Mouse (Mus musculus) bone marrow macrophage, adult 2 months (primary cell): ENCODE results near the gene Arsa.

Experiments used
- CTCF ChIP-seq: IDR thresholded peaks from 2 replicates; pipeline ENCODE4 v1.5.1; 2012; ENCODE audit warnings: low read depth, mild to moderate bottlenecking, low read length, moderate library complexity
- POLR2A ChIP-seq: IDR thresholded peaks from 2 replicates; pipeline ENCODE4 v1.6.1; 2012; ENCODE audit warnings: mild to moderate bottlenecking, low read depth, low read length, borderline replicate concordance

GRCm38 (mm10) chr15:89458942-89459341 lies 18.3 kb downstream of the Arsa start:
- TF ChIP-seq CTCF = no peak
- TF ChIP-seq POLR2A = no peak
